Comparison of ENCODE assay signal across 8 mouse cellular contexts in the genomic region with DNA sequence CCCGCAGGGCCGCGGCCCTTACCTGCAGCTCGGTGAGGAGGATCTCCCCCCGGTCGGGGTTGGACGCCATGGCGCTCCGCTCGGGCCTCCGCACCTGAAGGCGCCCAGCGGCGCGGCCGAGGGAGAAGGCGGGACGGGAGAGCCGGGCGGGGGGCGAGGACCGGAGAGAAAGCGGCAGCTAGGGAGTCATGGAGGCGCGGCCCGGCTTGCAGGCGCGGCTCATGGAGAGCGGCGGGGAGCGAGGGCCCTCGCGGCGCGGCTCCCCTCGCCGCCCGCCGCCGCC. TPM values are rescaled to one million over a fixed set of nuclear protein-coding genes. Genes with fewer than 3 reads are reported as not detected.
A peak's percentile ranks its signal among the peaks of the same experiment; 100 is the strongest.
DNase-seq lines count a peak whose midpoint lies in the region; ATAC-seq and TF ChIP-seq lines count a peak whose summit lies in the region.

No protein-coding gene starts in this region.

- intact Hi-C loops in heart, adult 2 months (cut with DNase I) = loop anchor here (5.0 kb wide), 1 partner anchor 69 kb away; no protein-coding TSS in a partner anchor
- intact Hi-C loops in heart, postnatal 36 days (cut with DNase I) = loop anchor here (2.0 to 5.0 kb wide), 5 partner anchors 46 to 174 kb away; partner anchors contain the start of gene Gtf2b

- H3K4me3 ChIP-seq in heart, adult 2 months = peak overlapping the region; percentile 85
- H3K4me3 ChIP-seq in thymus, adult 2 months (ENCODE audit: control insufficient read depth, insufficient read depth, low read length) = peak overlapping the region; percentile 93
- H3K4me3 ChIP-seq in limb, embryonic 15.5 days = peak overlapping the region; percentile 100
- peak overlapping the region; percentile 100 for H3K4me3 ChIP-seq in stomach, postnatal 0 days (ENCODE audit: low read depth, low read length)

- H3K9me3 ChIP-seq in limb, embryonic 15.5 days = no peaks in the 10 kb centered on the region
- H3K9me3 ChIP-seq in stomach, postnatal 0 days (ENCODE audit: control insufficient read depth, low read length) = no peaks in the 10 kb centered on the region

- H3K36me3 ChIP-seq in heart, adult 2 months (ENCODE audit: control insufficient read depth, insufficient read depth, low read length) = peaks cover 3% of the 10 kb centered on the region
- no peaks in the 10 kb centered on the region for H3K36me3 ChIP-seq in thymus, adult 2 months (ENCODE audit: control insufficient read depth, insufficient read depth, low read length)
- no peaks in the 10 kb centered on the region for H3K36me3 ChIP-seq in limb, embryonic 15.5 days
- H3K36me3 ChIP-seq in stomach, postnatal 0 days (ENCODE audit: control insufficient read depth, insufficient read depth, low read length) = no peaks in the 10 kb centered on the region

- H3K79me2 ChIP-seq in heart, adult 2 months (replicated peaks; ENCODE audit: control insufficient read depth, insufficient read depth, low read length) = peaks cover 2% of the 10 kb centered on the region; the same call in 1 of the 2 replicates

- TF ChIP-seq EP300 in heart, adult 2 months (IDR thresholded peaks at IDR 0.05; ENCODE audit: insufficient read depth, low read depth, low read length) = no peak
- TF ChIP-seq EP300 in stomach, postnatal 0 days (optimal IDR thresholded peaks at IDR 0.05) = no peak

- no peak for TF ChIP-seq CTCF in heart, adult 2 months (IDR thresholded peaks at IDR 0.05)
- no peak for TF ChIP-seq CTCF in thymus, adult 2 months (IDR thresholded peaks at IDR 0.05; ENCODE audit: borderline replicate concordance, control insufficient read depth, extremely low read depth, insufficient read depth, low read length, poor library complexity)
- no peak for TF ChIP-seq CTCF in stomach, postnatal 0 days (IDR thresholded peaks at IDR 0.05; ENCODE audit: low read depth)

- TF ChIP-seq POLR2A in heart, adult 2 months (IDR thresholded peaks at IDR 0.05; ENCODE audit: insufficient read depth, low read depth, low read length) = no peak
- TF ChIP-seq POLR2A in thymus, adult 2 months (IDR thresholded peaks at IDR 0.05; ENCODE audit: control insufficient read depth, extremely low read depth, insufficient read depth, low read length, poor library complexity) = no peak

- H3K27me3 ChIP-seq in heart, adult 2 months (ENCODE audit: control insufficient read depth, insufficient read depth, low read length) = no peaks in the 10 kb centered on the region
- H3K27me3 ChIP-seq in thymus, adult 2 months (ENCODE audit: control insufficient read depth, insufficient read depth, low read length) = no peaks in the 10 kb centered on the region
- H3K27me3 ChIP-seq in limb, embryonic 15.5 days = no peaks in the 10 kb centered on the region
- no peaks in the 10 kb centered on the region for H3K27me3 ChIP-seq in stomach, postnatal 0 days (ENCODE audit: control insufficient read depth, insufficient read depth, low read length)

- no peak; the same call in 1 of the 2 replicates for ATAC-seq in limb, embryonic 15.5 days (ENCODE audit: insufficient number of reproducible peaks, low FRiP score, low TSS enrichment, low read depth)
- ATAC-seq in stomach, postnatal 0 days (ENCODE audit: low FRiP score, low TSS enrichment) = no peak; the same call in 1 of the 2 replicates

- H3K27ac ChIP-seq in heart, adult 2 months = peak overlapping the region; percentile 87
- peak overlapping the region; percentile 35 for H3K27ac ChIP-seq in thymus, adult 2 months (ENCODE audit: control insufficient read depth, insufficient read depth, low read length)
- H3K27ac ChIP-seq in limb, embryonic 15.5 days = peak overlapping the region; percentile 94
- H3K27ac ChIP-seq in stomach, postnatal 0 days (replicated peaks) = peak overlapping the region; percentile 99

- H3K4me2 ChIP-seq in limb, embryonic 15.5 days = peak overlapping the region; percentile 43
- peak overlapping the region; percentile 47 for H3K4me2 ChIP-seq in stomach, postnatal 0 days (replicated peaks; ENCODE audit: low read depth)

- H3K4me1 ChIP-seq in heart, adult 2 months (ENCODE audit: control insufficient read depth, insufficient read depth, low read length) = no peaks in the 10 kb centered on the region; the same call in none of the 2 replicates
- H3K4me1 ChIP-seq in thymus, adult 2 months (replicated peaks; ENCODE audit: control insufficient read depth, insufficient read depth, low read length) = no peaks in the 10 kb centered on the region
- peaks cover 5% of the 10 kb centered on the region for H3K4me1 ChIP-seq in limb, embryonic 15.5 days
- H3K4me1 ChIP-seq in stomach, postnatal 0 days (replicated peaks; ENCODE audit: control insufficient read depth, insufficient read depth) = no peaks in the 10 kb centered on the region

- peak overlapping the region; percentile 78 for H3K9ac ChIP-seq in heart, adult 2 months (ENCODE audit: low read depth, low read length)
- peak overlapping the region; percentile 98 for H3K9ac ChIP-seq in limb, embryonic 15.5 days
- H3K9ac ChIP-seq in stomach, postnatal 0 days (ENCODE audit: low read length) = peak overlapping the region; percentile 97

- 1% methylated on average over 34 of the region's 40 CpGs for WGBS in heart, adult 2 months
- WGBS in thymus, adult 2 months = under 1% methylated on average over 25 of the region's 40 CpGs
- WGBS in limb, embryonic 15.5 days = under 1% methylated on average over 23 of the region's 40 CpGs
- WGBS in stomach, postnatal 0 days = 0% methylated on average over 25 of the region's 40 CpGs

- no peak for DNase-seq in heart, adult 2 months
- no peak for DNase-seq in heart, postnatal 36 days
- DNase-seq in thymus, adult 2 months = no peak
- no peak for DNase-seq in thymus, postnatal 14 days
- DNase-seq in stomach, postnatal 0 days (ENCODE audit: low spot score) = no peak
- no peak for DNase-seq in layer of hippocampus, adult 18-20 months (ENCODE audit: low spot score in 2 of 2)
- DNase-seq in frontal cortex, postnatal 36 days (ENCODE audit: low spot score in 2 of 2) = no peak

RNA-seq across cellular contexts. Expression of gene Pkn2, which starts 0.3 kb away (rescaled TPM):
- total RNA-seq in heart, adult 2 months (2021) = 10 to 100 TPM; 38.3 to 40.6 TPM
- 6.6 and 14.6 TPM in 2 replicates for polyA plus RNA-seq in heart, adult 2 months (2012; rRNA removed)
- 10 to 100 TPM; 41.9 to 44.5 TPM for total RNA-seq in heart, postnatal 36 days (2021)
- 30.5 and 59.3 TPM in 2 replicates for polyA plus RNA-seq in thymus, adult 2 months (2012; rRNA removed)
- 31.7 and 39.0 TPM in 2 replicates for polyA plus RNA-seq in limb, embryonic 15.5 days (2015; fragmentation: Nextera tagmentation; extraction: Ambion mirVana)
- 32.4 and 38.7 TPM in 2 replicates for polyA plus RNA-seq in stomach, postnatal 0 days (2015; fragmentation: Nextera tagmentation; extraction: Ambion mirVana)
- 10 to 100 TPM; 28.4 to 29.4 TPM for total RNA-seq in layer of hippocampus, adult 18-20 months (2021)

Comparison
In these comparisons a context has a peak if more than half of its experiments do, and no peak if none do; other contexts are left out.
1. H3K27ac ChIP-seq: peak in every context shown above with its lines; median percentile 99 in stomach, postnatal 0 days; 94 in limb, embryonic 15.5 days; 87 in heart, adult 2 months; 35 in thymus, adult 2 months.